Mouse (Mus musculus): ENCODE results near the gene U2af2.

GRCm38 (mm10) chr7:5017931-5018330 lies 44.0 kb upstream of the U2af2 start:
- TF ChIP-seq POLR2A (IDR thresholded peaks at IDR 0.05; ENCODE audit: control insufficient read depth, extremely low read depth, insufficient read depth, low read length, poor library complexity) (no peak), CTCF (IDR thresholded peaks at IDR 0.05; ENCODE audit: borderline replicate concordance, control insufficient read depth, extremely low read depth, insufficient read depth, low read length, poor library complexity) (no peak)
